Mouse (Mus musculus) neural tube, embryonic 11.5 days (tissue): ENCODE measurements at regions not wholly inside any gene's neighbourhood (a gene's known extent, or its start where the extent isn't known, plus 50 kb on each side); places are given as distances from the start of the nearest gene placed in this dataset.

ENCODE experiments used
- ATAC-seq: fragments of 200-750 bp; cut with Nextera tagmentation; 2 replicates; pipeline ENCODE4 v1.8.0; 2017; ENCODE audit warnings: moderate number of reproducible peaks, mild to moderate bottlenecking, moderate TSS enrichment, moderate library complexity; ENCODE audit not compliant: insufficient read depth, low FRiP score, low TSS enrichment
- DNase-seq: peaks from one replicate; pipeline ENCODE4 v3.0.0-alpha.2; 2015; ENCODE audit warnings: low spot score
- H3K27ac ChIP-seq: fragments of 300-500 bp; sonication (generic); 2 replicates; pipeline ENCODE4 v1.5.1; 2014; ENCODE audit warnings: low read depth, mild to moderate bottlenecking, low read length
- H3K27me3 ChIP-seq: fragments of 300-500 bp; sonication (generic); 2 replicates; pipeline ENCODE4 v1.6.1; 2014; ENCODE audit warnings: mild to moderate bottlenecking, low read length, mixed read lengths; ENCODE audit not compliant: control insufficient read depth, insufficient read depth
- H3K36me3 ChIP-seq: fragments of 300-500 bp; sonication (generic); 2 replicates; pipeline ENCODE4 v1.6.1; 2014; ENCODE audit warnings: mild to moderate bottlenecking, low read length, moderate library complexity, mixed read lengths; ENCODE audit not compliant: control insufficient read depth, insufficient read depth
- H3K4me1 ChIP-seq: fragments of 300-500 bp; sonication (generic); 2 replicates; pipeline ENCODE4 v1.6.1; 2014; ENCODE audit warnings: low read length, mixed read lengths; ENCODE audit not compliant: control insufficient read depth, insufficient read depth
- H3K4me2 ChIP-seq: fragments of 300-500 bp; sonication (generic); 2 replicates; pipeline ENCODE4 v1.6.1; 2014; ENCODE audit warnings: low read depth, mild to moderate bottlenecking, moderate library complexity
- H3K4me3 ChIP-seq: fragments of 300-500 bp; sonication (generic); 2 replicates; pipeline ENCODE4 v1.5.1; 2014; ENCODE audit warnings: low read depth, low read length
- H3K9ac ChIP-seq: fragments of 300-500 bp; sonication (generic); 2 replicates; pipeline ENCODE4 v1.6.1; 2014; ENCODE audit warnings: mild to moderate bottlenecking, low read length
- H3K9me3 ChIP-seq: fragments of 300-500 bp; sonication (generic); 2 replicates; pipeline ENCODE4 v1.6.1; 2016; ENCODE audit warnings: low read length; ENCODE audit not compliant: control insufficient read depth
- WGBS: fragments of 180-500 bp; shearing (Covaris S2); extraction: QIAGEN DNeasy Blood & Tissue Kit; methylation state at CpG from one replicate; pipeline ENCODE4 v1.1.7; 2014; 5-methylcytosine and 5-hydroxymethylcytosine counted together

GRCm38 (mm10) chr13:39329794-39330193 lies 369.1 kb upstream of the Slc35b3 start:
- H3K4me1 ChIP-seq = no peaks in the 10 kb centered on the region
- WGBS = 89% methylated on average over 3 of the region's 3 CpGs
- no peak overlapping the region for H3K4me2 ChIP-seq
- DNase-seq (no peak), ATAC-seq (no peak)
- no peak overlapping the region for H3K27ac ChIP-seq
- H3K9me3 ChIP-seq = no peaks in the 10 kb centered on the region
- H3K27me3 ChIP-seq = no peaks in the 10 kb centered on the region
- H3K9ac ChIP-seq = no peak overlapping the region
- no peaks in the 10 kb centered on the region for H3K36me3 ChIP-seq
- no peak overlapping the region for H3K4me3 ChIP-seq

- H3K9ac ChIP-seq = no peak overlapping the region
- no peaks in the 10 kb centered on the region for H3K27me3 ChIP-seq
- no peak overlapping the region for H3K4me3 ChIP-seq
- ATAC-seq (no peak), DNase-seq (no peak)
- H3K4me2 ChIP-seq = no peak overlapping the region
- no peaks in the 10 kb centered on the region for H3K4me1 ChIP-seq
- H3K36me3 ChIP-seq = no peaks in the 10 kb centered on the region
- no peaks in the 10 kb centered on the region for H3K9me3 ChIP-seq
- 75% methylated on average over 8 of the region's 8 CpGs for WGBS
- H3K27ac ChIP-seq = no peak overlapping the region
These were observed 365.5 kb upstream of the Slc35b3 start for GRCm38 (mm10) chr13:39326176-39326575.

- ATAC-seq = no peak
- Histone ChIP-seq H3K9me3 (no peaks in the 10 kb centered on the region), H3K9ac (no peak overlapping the region), H3K4me2 (no peak overlapping the region), H3K4me3 (no peak overlapping the region), H3K4me1 (no peaks in the 10 kb centered on the region), H3K36me3 (no peaks in the 10 kb centered on the region), H3K27me3 (no peaks in the 10 kb centered on the region), H3K27ac (no peak overlapping the region)
- WGBS = 96% methylated on average over 3 of the region's 3 CpGs
- DNase-seq = no peak
These were observed 360.4 kb upstream of the Slc35b3 start for GRCm38 (mm10) chr13:39321111-39321510.

GRCm38 (mm10) chr13:39309758-39310157 lies 349.1 kb upstream of the Slc35b3 start:
- 93% methylated on average over 5 of the region's 5 CpGs for WGBS
- H3K27me3 ChIP-seq = no peaks in the 10 kb centered on the region
- H3K9ac ChIP-seq = no peak overlapping the region
- no peak for DNase-seq
- H3K4me1 ChIP-seq = no peaks in the 10 kb centered on the region
- H3K4me2 ChIP-seq = no peak overlapping the region
- no peak overlapping the region for H3K27ac ChIP-seq
- no peak for ATAC-seq
- no peak overlapping the region for H3K4me3 ChIP-seq
- no peaks in the 10 kb centered on the region for H3K9me3 ChIP-seq
- H3K36me3 ChIP-seq = no peaks in the 10 kb centered on the region

- H3K4me1 ChIP-seq = no peaks in the 10 kb centered on the region
- no peaks in the 10 kb centered on the region for H3K9me3 ChIP-seq
- H3K27ac ChIP-seq = no peak overlapping the region
- H3K36me3 ChIP-seq = no peaks in the 10 kb centered on the region
- H3K9ac ChIP-seq = no peak overlapping the region
- no peak overlapping the region for H3K4me2 ChIP-seq
- 96% methylated on average over 9 of the region's 9 CpGs for WGBS
- no peaks in the 10 kb centered on the region for H3K27me3 ChIP-seq
- ATAC-seq (no peak), DNase-seq (no peak)
- H3K4me3 ChIP-seq = no peak overlapping the region
These were observed 347.2 kb upstream of the Slc35b3 start for GRCm38 (mm10) chr13:39307845-39308244.

GRCm38 (mm10) chr13:39306851-39307250 lies 346.2 kb upstream of the Slc35b3 start:
- no peak overlapping the region for H3K27ac ChIP-seq
- no peaks in the 10 kb centered on the region for H3K9me3 ChIP-seq
- no peaks in the 10 kb centered on the region for H3K27me3 ChIP-seq
- H3K4me1 ChIP-seq = no peaks in the 10 kb centered on the region
- H3K9ac ChIP-seq = no peak overlapping the region
- H3K36me3 ChIP-seq = no peaks in the 10 kb centered on the region
- WGBS = 75% methylated on average over 3 of the region's 3 CpGs
- no peak for ATAC-seq
- no peak overlapping the region for H3K4me3 ChIP-seq
- no peak overlapping the region for H3K4me2 ChIP-seq
- no peak for DNase-seq

GRCm38 (mm10) chr13:39297129-39297528 lies 336.5 kb upstream of the Slc35b3 start:
- Histone ChIP-seq H3K27ac (no peak overlapping the region), H3K4me2 (no peak overlapping the region), H3K9me3 (no peaks in the 10 kb centered on the region), H3K4me1 (no peaks in the 10 kb centered on the region), H3K9ac (no peak overlapping the region), H3K36me3 (no peaks in the 10 kb centered on the region), H3K4me3 (no peak overlapping the region), H3K27me3 (no peaks in the 10 kb centered on the region)
- WGBS = 83% methylated on average over 6 of the region's 6 CpGs
- DNase-seq = no peak
- ATAC-seq = no peak

- 84% methylated on average over 5 of the region's 6 CpGs for WGBS
- ATAC-seq (no peak), DNase-seq (no peak)
- Histone ChIP-seq H3K9ac (no peak overlapping the region), H3K4me2 (no peak overlapping the region), H3K27me3 (no peaks in the 10 kb centered on the region), H3K36me3 (no peaks in the 10 kb centered on the region), H3K27ac (no peak overlapping the region), H3K9me3 (no peaks in the 10 kb centered on the region), H3K4me3 (no peak overlapping the region), H3K4me1 (no peaks in the 10 kb centered on the region)
These were observed 329.7 kb upstream of the Slc35b3 start for GRCm38 (mm10) chr13:39290216-39290960.

GRCm38 (mm10) chr13:39282272-39282671 lies 321.6 kb upstream of the Slc35b3 start:
- 95% methylated on average over 2 of the region's 2 CpGs for WGBS
- no peak overlapping the region for H3K4me2 ChIP-seq
- no peaks in the 10 kb centered on the region for H3K36me3 ChIP-seq
- DNase-seq (no peak), ATAC-seq (no peak)
- H3K9ac ChIP-seq = no peak overlapping the region
- H3K27ac ChIP-seq = no peak overlapping the region
- H3K27me3 ChIP-seq = no peaks in the 10 kb centered on the region
- H3K4me1 ChIP-seq = no peaks in the 10 kb centered on the region
- H3K9me3 ChIP-seq = no peaks in the 10 kb centered on the region
- H3K4me3 ChIP-seq = no peak overlapping the region
